Mouse (Mus musculus) macrophage (primary cell): ENCODE measurements around the gene Oit3. TPM values are rescaled to one million over a fixed set of nuclear protein-coding genes. Genes with fewer than 3 reads are reported as not detected.
"Not testable (repeated sequence)": the region's sequence is repeated elsewhere in the genome, so short reads cannot be mapped to it uniquely, and the experiment has no call there.

Experiments used
- H3K27ac ChIP-seq: fragments of 350-480 bp; formaldehyde crosslinking; 2 replicates; pipeline ENCODE4 v1.9.0; 2021
- H3K36me3 ChIP-seq: fragments of 350-480 bp; formaldehyde crosslinking; 2 replicates; pipeline ENCODE4 v1.9.0; 2021; ENCODE audit errors: inconsistent target
- H3K4me3 ChIP-seq: fragments of 350-480 bp; formaldehyde crosslinking; 2 replicates; pipeline ENCODE4 v1.9.0; 2021; ENCODE audit errors: inconsistent target
- H3K79me2 ChIP-seq: fragments of 350-480 bp; formaldehyde crosslinking; 2 replicates; pipeline ENCODE4 v1.9.0; 2021; ENCODE audit errors: inconsistent target
- WGBS: methylation state at CpG from one replicate; pipeline ENCODE4 v1.1.7; 2026; ENCODE audit warnings: inconsistent platforms; ENCODE audit not compliant: missing documents; 5-methylcytosine and 5-hydroxymethylcytosine counted together
- polyA plus RNA-seq: library from polyadenylated mRNA; stranded (reverse); fragments of 250-400 nt; gene quantifications from 3 replicates; pipeline ENCODE4 v1.2.4, GENCODE M21; 2018; ENCODE audit warnings: inconsistent platforms

Gene Oit3
- polyA plus RNA-seq, 1 experiment from 2014 or later, result 4.0 TPM

DNA sequence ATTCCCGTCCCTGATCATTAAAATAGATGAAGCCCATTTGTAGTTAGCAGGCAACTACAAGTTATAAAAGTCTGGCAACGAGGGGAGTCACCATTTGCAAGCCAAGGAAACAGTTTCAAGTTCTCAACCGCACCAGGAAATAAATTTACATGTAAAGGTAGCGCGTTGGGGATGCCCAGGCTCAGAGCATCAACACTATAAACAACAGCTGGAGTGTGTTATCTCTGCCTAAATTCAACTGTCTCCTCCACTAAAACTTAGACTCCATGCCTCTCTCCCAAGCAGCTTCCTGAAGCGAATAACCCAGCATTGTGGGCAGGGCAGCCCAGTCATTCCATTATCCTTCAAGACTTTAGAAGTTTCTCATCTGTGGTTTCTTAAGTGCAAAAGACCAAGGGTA lies 33.1 kb downstream of the Oit3 start:
- H3K79me2 ChIP-seq, result no peaks in the 10 kb centered on the region
- no peaks in the 10 kb centered on the region for H3K36me3 ChIP-seq
- WGBS, result 54% methylated on average over 6 of the region's 6 CpGs
- H3K27ac ChIP-seq, result no peak overlapping the region
- no peak overlapping the region for H3K4me3 ChIP-seq

DNA sequence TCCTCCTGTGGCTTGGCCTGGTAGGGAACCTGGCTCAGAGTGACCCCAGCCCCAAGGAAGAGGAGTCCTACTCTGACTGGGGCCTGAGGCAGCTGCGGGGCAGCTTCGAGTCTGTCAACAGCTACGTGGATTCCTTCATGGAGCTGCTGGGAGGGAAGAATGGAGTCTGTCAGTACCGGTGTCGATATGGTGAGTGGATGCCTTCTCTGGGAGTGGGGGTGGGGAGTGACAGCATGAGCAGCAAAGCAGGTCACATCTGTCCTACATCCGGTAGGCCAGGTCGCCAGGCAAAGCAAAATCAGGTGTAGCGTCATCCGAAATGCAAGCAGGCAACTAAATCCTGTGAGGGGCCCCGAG lies 37.8 kb downstream of the Oit3 start:
- H3K27ac ChIP-seq, result no peak overlapping the region
- H3K4me3 ChIP-seq, result no peak overlapping the region
- WGBS, result 92% methylated on average over 10 of the region's 10 CpGs

GRCm38 (mm10) chr10:59402899-59403792 lies 38.4 kb downstream of the Oit3 start, which contains the start of gene Pla2g12b:
Gene Pla2g12b, plus strand, starts transcription at chr10:59403660.
- H3K27ac ChIP-seq, result no peak within 1 kb of the TSS
- no peak within 1 kb of the TSS for H3K4me3 ChIP-seq
- 82% methylated on average over 21 of the region's 21 CpGs for WGBS
- no peaks in the 10 kb centered on the region for H3K79me2 ChIP-seq
- H3K36me3 ChIP-seq, result no peaks in the 10 kb centered on the region

More for the DNA sequence above, 37.8 kb downstream of the Oit3 start:
- Histone ChIP-seq H3K36me3 (no peaks in the 10 kb centered on the region), H3K79me2 (no peaks in the 10 kb centered on the region)

DNA sequence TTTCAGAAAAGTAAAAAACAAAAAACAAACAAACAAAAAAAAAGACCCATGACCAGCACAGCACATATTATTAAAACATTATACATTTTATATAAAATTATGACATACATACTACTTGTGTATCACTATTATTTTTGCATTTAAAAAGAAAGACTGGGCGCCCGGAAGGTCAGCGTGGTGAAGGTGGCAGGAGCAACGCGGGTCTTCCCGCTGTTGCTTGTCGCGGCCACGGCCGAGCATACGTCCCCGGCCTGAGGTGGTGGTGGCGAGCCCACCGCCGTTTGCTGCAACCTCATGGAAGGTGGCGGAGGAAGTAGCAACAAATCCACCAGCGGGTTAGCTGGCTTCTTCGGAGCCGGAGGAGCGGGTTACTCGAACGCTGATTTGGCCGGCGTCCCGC lies 46.1 kb downstream of the Oit3 start, which contains the start of gene Gm10273:
Gene Gm10273, plus strand, starts transcription at position 172 of the 400 bp plus-strand sequence.
- not testable (repeated sequence) for H3K27ac ChIP-seq, H3K79me2 ChIP-seq, H3K4me3 ChIP-seq, H3K36me3 ChIP-seq
- WGBS, result no CpG with 5 or more reads among the region's 25 CpGs

- Histone ChIP-seq H3K4me3 (no peak overlapping the region), H3K79me2 (no peaks in the 10 kb centered on the region), H3K36me3 (no peaks in the 10 kb centered on the region), H3K27ac (no peak overlapping the region)
- 15% methylated on average over 4 of the region's 4 CpGs for WGBS
Measured at GRCm38 (mm10) chr10:59391907-59392306, 49.7 kb downstream of the Oit3 start.

DNA sequence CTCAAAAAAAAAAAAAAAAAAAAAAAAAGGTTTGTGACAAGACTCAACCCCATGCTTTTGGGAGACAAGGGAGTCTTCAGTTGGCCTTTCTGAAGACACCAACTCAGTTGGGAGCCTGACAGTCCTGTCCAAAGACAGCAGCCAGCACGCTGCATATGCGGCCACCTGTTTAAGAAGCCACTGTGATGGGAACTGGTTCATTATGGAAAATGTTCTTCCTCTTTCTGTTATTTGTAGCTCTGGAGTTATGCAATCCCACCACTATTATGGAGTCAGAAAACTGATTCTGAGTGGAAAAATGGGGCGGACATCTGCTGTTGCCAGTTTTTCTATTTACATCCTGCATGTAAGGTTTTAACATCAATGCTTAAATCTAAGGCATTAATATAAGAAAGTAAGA lies 51.9 kb downstream of the Oit3 start:
- H3K4me3 ChIP-seq, result no peak overlapping the region
- no peaks in the 10 kb centered on the region for H3K36me3 ChIP-seq
- WGBS, result 57% methylated on average over 3 of the region's 3 CpGs
- no peak overlapping the region for H3K27ac ChIP-seq
- no peaks in the 10 kb centered on the region for H3K79me2 ChIP-seq

GRCm38 (mm10) chr10:59386951-59387350 lies 54.6 kb downstream of the Oit3 start:
- H3K27ac ChIP-seq, result no peak overlapping the region
- 95% methylated on average over 6 of the region's 8 CpGs for WGBS

GRCm38 (mm10) chr10:59381563-59381962 lies 60.0 kb downstream of the Oit3 start:
- H3K36me3 ChIP-seq, H3K27ac ChIP-seq, H3K79me2 ChIP-seq, H3K4me3 ChIP-seq: not testable (repeated sequence)
- 100% methylated on average over 1 of the region's 10 CpGs for WGBS

More at GRCm38 (mm10) chr10:59386951-59387350, 54.6 kb downstream of the Oit3 start:
- Histone ChIP-seq H3K36me3 (no peaks in the 10 kb centered on the region), H3K4me3 (no peak overlapping the region), H3K79me2 (no peaks in the 10 kb centered on the region)

DNA sequence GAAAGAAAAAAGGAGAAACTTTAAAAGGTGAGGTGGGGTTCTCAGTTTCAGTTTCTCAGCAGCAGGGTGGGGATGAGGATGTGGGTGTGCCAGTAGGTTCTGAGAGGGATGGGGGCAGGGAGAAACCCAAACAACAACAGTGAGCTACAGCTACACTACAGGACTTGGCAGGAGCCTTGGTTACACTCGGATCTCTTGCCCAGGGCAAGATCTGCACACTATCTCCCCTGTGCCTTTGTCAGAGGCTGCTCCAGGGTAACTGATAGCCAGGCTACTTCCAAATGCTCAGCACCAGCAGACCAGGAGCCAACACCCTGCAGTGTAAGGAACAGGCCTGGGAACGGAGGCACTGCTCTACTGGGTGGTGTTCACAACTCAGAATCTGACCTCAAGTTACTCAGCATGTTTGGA lies 61.2 kb downstream of the Oit3 start:
- Histone ChIP-seq H3K27ac (no peak overlapping the region), H3K4me3 (no peak overlapping the region), H3K36me3 (no peaks in the 10 kb centered on the region), H3K79me2 (no peaks in the 10 kb centered on the region)
- 85% methylated on average over 2 of the region's 2 CpGs for WGBS

- Histone ChIP-seq H3K79me2 (no peaks in the 10 kb centered on the region), H3K36me3 (no peaks in the 10 kb centered on the region), H3K4me3 (no peak overlapping the region), H3K27ac (no peak overlapping the region)
- WGBS, result 52% methylated on average over 3 of the region's 3 CpGs
Measured at GRCm38 (mm10) chr10:59379927-59380326, 61.7 kb downstream of the Oit3 start.

- Histone ChIP-seq H3K36me3 (peaks cover 7% of the 10 kb centered on the region), H3K4me3 (no peak overlapping the region), H3K79me2 (no peaks in the 10 kb centered on the region), H3K27ac (no peak overlapping the region)
- WGBS, result 93% methylated on average over 4 of the region's 4 CpGs
Measured at GRCm38 (mm10) chr10:59378728-59379127, 62.9 kb downstream of the Oit3 start.

DNA sequence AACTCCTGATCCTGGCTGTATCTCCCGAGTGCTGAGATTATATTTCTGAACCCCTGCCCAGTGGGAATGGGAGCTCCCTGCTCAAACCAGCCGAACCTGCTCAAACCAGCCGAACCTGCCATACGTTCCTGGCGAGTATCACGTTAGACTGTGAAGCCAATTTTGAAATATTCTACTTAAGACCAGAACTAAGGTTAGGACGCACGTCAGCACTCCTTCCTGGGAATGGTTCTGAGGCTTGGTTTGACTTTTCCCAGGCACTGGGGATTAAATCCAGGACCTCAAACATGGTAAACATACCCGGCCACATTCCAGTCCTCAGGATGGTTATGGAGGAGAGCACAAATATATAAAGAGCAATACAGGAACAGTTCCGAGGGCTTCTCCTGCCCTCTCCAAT lies 63.7 kb downstream of the Oit3 start:
- H3K36me3 ChIP-seq, result peaks cover 15% of the 10 kb centered on the region
- H3K4me3 ChIP-seq, result no peak overlapping the region
- 96% methylated on average over 10 of the region's 10 CpGs for WGBS

More for the DNA sequence above, 63.7 kb downstream of the Oit3 start:
- no peaks in the 10 kb centered on the region for H3K79me2 ChIP-seq
- no peak overlapping the region for H3K27ac ChIP-seq

Other genes starting within 250 kb of the Oit3 start
- 5.6 to 10.3 TPM (median 8.2 TPM) in 3 replicates for gene Sept10, start 219.9 kb downstream of the Oit3 start, polyA plus RNA-seq
- gene Sowahc, start 219.8 kb downstream of the Oit3 start, polyA plus RNA-seq, result 4.8 to 13.0 TPM (median 11.4 TPM) in 3 replicates
- gene P4ha1, start 118.5 kb downstream of the Oit3 start, polyA plus RNA-seq, result 45.8 to 78.9 TPM (median 65.6 TPM) in 3 replicates
- gene Gm10273, start 46.1 kb downstream of the Oit3 start, polyA plus RNA-seq, result 4.2 to 8.9 TPM (median 7.0 TPM) in 3 replicates
- not detected in 3 replicates for gene Pla2g12b, start 38.1 kb downstream of the Oit3 start, polyA plus RNA-seq
- gene Gm10322, start 174.3 kb upstream of the Oit3 start, polyA plus RNA-seq, result not detected in 3 replicates
- 5.3 to 18.7 TPM (median 7.3 TPM) in 3 replicates for gene Mcu, start 174.9 kb upstream of the Oit3 start, polyA plus RNA-seq